Mouse (Mus musculus) cortical plate, adult 2 months (tissue): ENCODE measurements around the gene Foxn2.

Experiments used
- CTCF ChIP-seq: fragments of 200-500 bp; IDR thresholded peaks from 2 replicates; pipeline ENCODE4 v1.5.1; 2011; ENCODE audit warnings: mild to moderate bottlenecking, control low read depth, low read length; ENCODE audit not compliant: insufficient read depth; ENCODE audit errors: extremely low read depth
- POLR2A ChIP-seq: fragments of 200-500 bp; IDR thresholded peaks from 2 replicates; pipeline ENCODE4 v1.6.1; 2011; ENCODE audit warnings: mild to moderate bottlenecking, low read length, control low read depth; ENCODE audit not compliant: insufficient read depth; ENCODE audit errors: extremely low read depth

DNA sequence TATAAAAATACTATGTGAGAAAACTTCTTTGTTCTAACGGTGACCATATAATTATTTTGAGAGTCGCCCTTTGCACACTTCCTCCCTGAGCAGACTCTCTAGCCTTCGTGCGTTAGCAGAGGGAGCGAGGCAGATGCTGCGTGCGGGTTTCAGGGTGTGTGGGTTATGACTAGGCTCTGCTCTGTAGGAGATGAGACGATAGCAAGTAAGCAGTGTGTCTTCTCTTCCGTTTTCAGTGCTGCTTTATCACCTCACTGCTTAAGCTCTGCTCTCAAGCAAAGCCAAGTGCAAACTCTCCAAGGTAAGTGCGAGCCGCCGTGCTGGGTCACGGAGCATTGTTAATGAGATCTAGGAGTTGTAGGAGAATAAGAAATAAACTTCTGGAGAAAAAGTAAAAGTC is 38.5 kb downstream of the Foxn2 start:
- TF ChIP-seq CTCF (no peak), POLR2A (no peak)
